Mouse (Mus musculus) midbrain, embryonic 16.5 days (tissue): ENCODE measurements at regions not wholly inside any gene's neighbourhood (a gene's known extent, or its start where the extent isn't known, plus 50 kb on each side); places are given as distances from the start of the nearest gene placed in this dataset.

Source experiments
- ATAC-seq: fragments of 200-750 bp; cut with Nextera tagmentation; 2 replicates; pipeline ENCODE4 v1.8.0; 2017; ENCODE audit warnings: moderate TSS enrichment
- H3K27ac ChIP-seq: fragments of 300-500 bp; sonication (generic); 2 replicates; pipeline ENCODE4 v1.5.1; 2014; ENCODE audit warnings: mild to moderate bottlenecking, low read length, mixed read lengths
- H3K27me3 ChIP-seq: fragments of 300-500 bp; sonication (generic); 2 replicates; pipeline ENCODE4 v1.6.1; 2014; ENCODE audit warnings: low read depth, low read length, mixed read lengths; ENCODE audit not compliant: control insufficient read depth, insufficient read depth
- H3K36me3 ChIP-seq: fragments of 300-500 bp; sonication (generic); 2 replicates; pipeline ENCODE4 v1.6.1; 2014; ENCODE audit warnings: mild to moderate bottlenecking, low read length, moderate library complexity, mixed read lengths; ENCODE audit not compliant: control insufficient read depth, insufficient read depth
- H3K4me1 ChIP-seq: fragments of 300-500 bp; sonication (generic); 2 replicates; pipeline ENCODE4 v1.6.1; 2014; ENCODE audit warnings: mild to moderate bottlenecking, low read length, mixed read lengths; ENCODE audit not compliant: control insufficient read depth, insufficient read depth
- H3K4me2 ChIP-seq: fragments of 300-500 bp; sonication (generic); 2 replicates; pipeline ENCODE4 v1.6.1; 2014; ENCODE audit warnings: mild to moderate bottlenecking, low read length, mixed read lengths
- H3K4me3 ChIP-seq: fragments of 300-500 bp; sonication (generic); 2 replicates; pipeline ENCODE4 v1.5.1; 2014; ENCODE audit warnings: low read depth, mild to moderate bottlenecking, low read length, moderate library complexity, mixed read lengths
- H3K9ac ChIP-seq: fragments of 300-500 bp; sonication (generic); 2 replicates; pipeline ENCODE4 v1.6.1; 2014; ENCODE audit warnings: low read depth, low read length, mixed read lengths
- H3K9me3 ChIP-seq: fragments of 300-500 bp; sonication (generic); replicated peaks from 2 replicates; pipeline ENCODE4 v1.6.1; 2014; ENCODE audit warnings: mild to moderate bottlenecking, low read length, mixed read lengths; ENCODE audit not compliant: control insufficient read depth, poor library complexity, severe bottlenecking
- WGBS: fragments of 180-500 bp; shearing (Covaris S2); extraction: QIAGEN DNeasy Blood & Tissue Kit; methylation state at CpG from one replicate; pipeline ENCODE4 v1.1.7; 2014; 5-methylcytosine and 5-hydroxymethylcytosine counted together

DNA sequence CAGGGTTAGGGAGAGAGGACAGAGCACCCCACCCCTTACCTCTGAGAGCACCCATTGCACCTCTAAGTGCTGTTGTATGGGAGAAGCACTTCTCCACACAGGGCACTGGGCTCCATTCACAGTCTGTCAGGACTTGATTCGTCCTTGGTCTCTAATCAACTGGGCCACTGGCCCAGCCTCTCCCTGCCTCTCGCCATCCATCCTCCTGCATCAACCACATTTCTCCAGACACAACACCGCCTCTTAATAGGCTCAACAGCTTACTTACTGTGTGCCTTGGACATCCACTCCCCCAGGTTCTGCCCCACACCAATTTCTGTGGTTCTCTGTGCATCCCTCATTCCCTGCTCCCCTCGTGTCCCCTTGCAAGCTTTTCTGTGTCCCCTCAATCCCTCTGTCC is 166.9 kb downstream of the Zfp36l1 start:
- Histone ChIP-seq H3K9me3 (no peaks in the 10 kb centered on the region), H3K27me3 (no peaks in the 10 kb centered on the region), H3K36me3 (no peaks in the 10 kb centered on the region), H3K9ac (no peak overlapping the region), H3K27ac (no peak overlapping the region), H3K4me3 (no peak overlapping the region), H3K4me1 (0 out of 2 replicates have a peak, but pooled peaks cover 3% of the 10 kb centered on the region), H3K4me2 (no peak overlapping the region)
- 84% methylated on average over 4 of the region's 4 CpGs for WGBS
- ATAC-seq, result no peak

DNA sequence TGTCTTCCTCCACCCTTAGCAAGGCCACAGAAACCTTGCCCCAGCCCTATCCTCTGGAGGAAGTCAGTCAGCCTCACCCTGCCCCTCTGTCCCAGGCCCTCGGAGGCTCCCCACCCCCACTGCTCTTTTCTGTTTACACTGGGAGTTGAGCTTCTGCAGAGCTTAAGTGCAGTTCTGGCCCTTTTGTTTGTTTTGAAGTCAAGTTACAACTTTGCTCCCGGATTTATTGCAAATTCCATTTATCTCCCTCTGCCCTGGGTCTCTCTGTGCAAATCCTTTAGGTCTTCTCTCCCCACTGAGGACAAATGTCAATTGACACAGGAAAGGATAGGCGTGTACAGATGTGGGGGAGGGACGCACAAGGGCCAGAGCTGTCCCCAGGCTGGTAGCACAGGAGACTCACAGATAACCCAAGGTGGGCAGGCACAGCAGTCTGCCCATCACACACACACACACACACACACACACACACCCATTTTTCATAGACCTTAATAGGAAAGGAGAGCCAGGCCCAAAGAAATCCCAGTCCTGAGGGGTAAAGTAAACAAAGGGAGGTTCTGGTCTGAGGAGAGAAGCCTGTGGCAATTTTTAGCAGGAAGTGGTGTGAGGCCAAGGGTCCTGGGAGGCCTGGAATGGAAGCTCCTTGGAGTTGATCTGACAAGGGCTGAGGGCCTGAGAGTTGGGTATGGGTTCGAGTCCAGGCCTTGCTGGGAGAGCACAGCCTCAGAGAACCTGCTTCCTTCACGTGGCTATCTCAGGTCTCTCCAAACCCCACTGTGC is 167.9 kb downstream of the Zfp36l1 start:
- Histone ChIP-seq H3K4me3 (no peak overlapping the region), H3K36me3 (no peaks in the 10 kb centered on the region), H3K4me2 (no peak overlapping the region), H3K4me1 (0 out of 2 replicates have a peak, but pooled peaks cover 3% of the 10 kb centered on the region), H3K27ac (peak overlapping the region; percentile 43; the same call in 1 of the 2 replicates), H3K9ac (no peak overlapping the region), H3K27me3 (no peaks in the 10 kb centered on the region), H3K9me3 (no peaks in the 10 kb centered on the region)
- 29% methylated on average over 6 of the region's 6 CpGs for WGBS
- no peak for ATAC-seq

DNA sequence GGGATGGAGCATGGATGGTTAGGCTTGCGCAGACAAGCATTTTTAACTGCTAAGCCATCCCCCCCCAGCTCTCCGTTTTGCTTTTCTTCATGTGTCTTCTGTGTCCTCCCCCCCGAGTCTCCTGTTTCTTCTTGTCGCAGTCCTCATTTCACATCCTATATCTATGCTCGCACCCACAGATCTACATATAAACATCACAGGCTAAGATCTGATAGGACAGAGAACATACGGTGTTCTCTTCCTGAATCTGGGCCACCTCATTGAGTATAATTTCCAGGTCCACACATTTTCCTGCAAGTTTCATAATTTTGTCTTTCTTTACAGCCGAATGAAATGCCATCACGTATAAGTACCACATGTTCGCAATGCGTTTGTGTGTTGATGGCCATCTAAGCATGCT is 168.7 kb downstream of the Zfp36l1 start:
- Histone ChIP-seq H3K36me3 (no peaks in the 10 kb centered on the region), H3K9me3 (no peaks in the 10 kb centered on the region), H3K9ac (no peak overlapping the region), H3K4me3 (no peak overlapping the region), H3K4me1 (0 out of 2 replicates have a peak, but pooled peaks cover 3% of the 10 kb centered on the region), H3K27ac (no peak overlapping the region; the same call in 1 of the 2 replicates), H3K4me2 (no peak overlapping the region), H3K27me3 (no peaks in the 10 kb centered on the region)
- 92% methylated on average over 10 of the region's 10 CpGs for whole genome bisulfite sequencing
- no peak for ATAC-seq

DNA sequence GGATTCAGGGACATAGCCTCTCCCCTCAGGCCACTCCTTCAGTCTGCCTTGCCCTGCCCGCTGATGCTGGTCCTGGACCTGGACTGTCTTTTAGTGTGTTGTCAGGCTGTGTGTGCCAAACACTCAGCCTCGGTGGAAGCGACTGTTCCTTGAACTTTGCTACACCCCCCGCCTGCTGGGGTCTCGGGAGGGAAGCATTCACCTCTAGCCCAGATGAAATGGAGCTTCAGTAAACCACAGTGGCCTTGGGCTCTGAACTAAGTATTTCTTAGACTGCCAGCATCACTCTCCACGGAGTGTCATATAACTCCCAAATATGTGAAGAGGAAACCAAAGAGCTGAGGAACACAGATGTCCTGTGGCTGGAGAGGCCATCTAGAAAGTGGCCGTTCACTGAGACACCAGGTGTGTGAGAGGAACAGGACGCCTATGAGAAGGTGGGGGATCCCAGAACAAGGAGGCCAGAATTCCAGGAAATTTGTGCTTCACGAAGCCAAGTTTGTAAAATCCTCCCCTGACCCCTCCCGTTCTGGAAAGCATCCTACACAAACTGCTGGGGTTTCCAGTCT is 170.2 kb downstream of the Zfp36l1 start:
- 0 out of 2 replicates have a peak, but pooled peaks cover 3% of the 10 kb centered on the region for H3K4me1 ChIP-seq
- H3K27me3 ChIP-seq, result no peaks in the 10 kb centered on the region
- no peak overlapping the region for H3K27ac ChIP-seq
- no peak overlapping the region for H3K4me3 ChIP-seq
- no peak overlapping the region for H3K9ac ChIP-seq
- H3K36me3 ChIP-seq, result no peaks in the 10 kb centered on the region
- 68% methylated on average over 10 of the region's 10 CpGs for WGBS
- ATAC-seq, result no peak
- no peaks in the 10 kb centered on the region for H3K9me3 ChIP-seq
- H3K4me2 ChIP-seq, result no peak overlapping the region

DNA sequence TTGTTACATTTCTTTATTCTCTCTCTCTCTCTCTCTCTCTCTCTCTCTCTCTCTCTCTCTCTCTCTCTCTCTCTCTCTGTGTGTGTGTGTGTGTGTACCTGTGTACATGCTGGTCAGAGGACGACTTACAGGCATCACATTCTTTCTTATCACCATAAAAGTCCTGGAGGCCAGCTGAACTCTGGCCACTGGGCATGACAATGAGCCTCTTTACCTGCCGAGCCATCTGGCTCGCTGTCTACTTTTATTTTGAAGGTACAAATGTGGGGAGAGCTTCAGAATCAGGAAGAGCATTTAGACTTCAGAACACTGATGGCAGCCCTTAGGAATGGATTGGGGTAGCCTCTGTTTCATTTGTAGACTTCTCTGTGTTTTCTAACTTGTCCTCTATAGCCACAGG is 171.0 kb downstream of the Zfp36l1 start:
- 43% methylated on average over 3 of the region's 3 CpGs for WGBS
- H3K9ac ChIP-seq, result no peak overlapping the region
- H3K4me1 ChIP-seq, result 0 out of 2 replicates have a peak, but pooled peaks cover 3% of the 10 kb centered on the region
- no peak overlapping the region for H3K4me3 ChIP-seq
- ATAC-seq, result no peak
- no peaks in the 10 kb centered on the region for H3K9me3 ChIP-seq
- no peaks in the 10 kb centered on the region for H3K36me3 ChIP-seq
- H3K4me2 ChIP-seq, result no peak overlapping the region
- H3K27me3 ChIP-seq, result no peaks in the 10 kb centered on the region
- H3K27ac ChIP-seq, result no peak overlapping the region

DNA sequence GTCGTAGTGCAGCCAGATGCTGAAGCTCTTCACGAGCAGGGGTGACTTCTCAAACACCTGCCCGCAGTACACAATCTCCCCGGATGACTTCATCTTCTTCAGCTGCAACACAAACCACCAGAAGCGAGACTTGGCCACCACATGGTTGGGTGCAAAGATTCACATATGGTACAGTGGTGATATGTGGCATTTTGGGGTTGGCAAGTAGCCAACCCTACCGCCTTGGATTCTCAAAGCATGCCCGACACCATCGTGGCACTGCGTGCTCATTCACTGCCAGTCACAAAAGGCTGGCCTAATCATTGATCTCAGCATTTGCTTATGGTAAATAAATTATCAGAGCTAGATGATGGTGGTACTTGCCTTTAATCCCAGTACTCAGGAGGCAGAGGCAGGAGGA is 173.4 kb downstream of the Zfp36l1 start:
- no peaks in the 10 kb centered on the region for H3K9me3 ChIP-seq
- H3K4me1 ChIP-seq, result no peaks in the 10 kb centered on the region
- no peak overlapping the region for H3K27ac ChIP-seq
- H3K4me2 ChIP-seq, result no peak overlapping the region
- no peak overlapping the region for H3K9ac ChIP-seq
- H3K27me3 ChIP-seq, result no peaks in the 10 kb centered on the region
- H3K36me3 ChIP-seq, result no peaks in the 10 kb centered on the region
- no peak overlapping the region for H3K4me3 ChIP-seq
- 95% methylated on average over 9 of the region's 9 CpGs for WGBS
- ATAC-seq, result no peak

DNA sequence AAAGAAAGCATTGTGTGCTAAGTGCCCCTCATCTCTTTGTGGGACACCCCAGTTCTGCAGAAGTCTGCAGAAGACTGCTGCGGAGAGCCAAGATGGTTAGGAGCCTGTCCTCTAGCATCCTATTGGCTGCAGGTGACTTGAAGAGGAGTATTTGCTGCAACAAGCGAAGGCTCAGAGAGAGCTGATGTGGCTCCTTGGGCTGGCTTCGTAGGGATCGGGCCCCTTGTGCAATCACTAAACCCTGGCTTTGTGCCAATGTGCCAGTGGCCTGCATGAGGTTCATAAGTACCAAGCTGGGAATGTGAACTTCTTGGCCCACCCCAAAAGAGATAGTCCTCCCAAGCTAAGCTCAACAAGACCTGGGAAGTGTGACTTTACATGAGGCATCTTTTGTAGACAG is 174.9 kb downstream of the Zfp36l1 start:
- no peaks in the 10 kb centered on the region for H3K9me3 ChIP-seq
- 92% methylated on average over 4 of the region's 4 CpGs for WGBS
- no peaks in the 10 kb centered on the region for H3K4me1 ChIP-seq
- H3K9ac ChIP-seq, result no peak overlapping the region
- H3K4me3 ChIP-seq, result no peak overlapping the region
- no peak for ATAC-seq
- H3K4me2 ChIP-seq, result no peak overlapping the region
- no peaks in the 10 kb centered on the region for H3K36me3 ChIP-seq
- no peaks in the 10 kb centered on the region for H3K27me3 ChIP-seq
- no peak overlapping the region for H3K27ac ChIP-seq

DNA sequence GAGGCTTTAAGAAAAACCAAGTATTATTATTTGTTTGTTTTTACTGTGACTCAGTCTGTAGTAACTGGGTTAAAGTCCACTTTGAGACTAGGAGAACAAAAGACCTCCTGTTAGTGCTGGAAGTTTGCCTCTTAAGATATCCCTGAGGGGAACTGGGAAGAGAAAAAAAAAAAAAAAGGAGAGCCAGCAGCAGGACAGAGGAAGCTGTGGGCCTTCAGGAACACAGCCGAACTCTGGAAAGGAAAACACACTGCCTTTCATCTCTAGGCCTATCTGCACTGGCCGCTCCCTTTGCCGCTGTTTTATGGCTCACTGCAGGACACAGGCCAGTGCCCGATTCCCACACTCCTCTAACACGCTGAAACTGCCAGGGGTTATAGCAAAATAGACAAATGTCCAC is 176.1 kb downstream of the Zfp36l1 start:
- H3K4me2 ChIP-seq, result no peak overlapping the region
- H3K36me3 ChIP-seq, result no peaks in the 10 kb centered on the region
- H3K9ac ChIP-seq, result no peak overlapping the region
- ATAC-seq, result no peak
- no peak overlapping the region for H3K4me3 ChIP-seq
- peak overlapping the region; percentile 5 for H3K27ac ChIP-seq
- no peaks in the 10 kb centered on the region for H3K9me3 ChIP-seq
- 58% methylated on average over 5 of the region's 5 CpGs for WGBS
- H3K4me1 ChIP-seq, result no peaks in the 10 kb centered on the region
- H3K27me3 ChIP-seq, result no peaks in the 10 kb centered on the region

DNA sequence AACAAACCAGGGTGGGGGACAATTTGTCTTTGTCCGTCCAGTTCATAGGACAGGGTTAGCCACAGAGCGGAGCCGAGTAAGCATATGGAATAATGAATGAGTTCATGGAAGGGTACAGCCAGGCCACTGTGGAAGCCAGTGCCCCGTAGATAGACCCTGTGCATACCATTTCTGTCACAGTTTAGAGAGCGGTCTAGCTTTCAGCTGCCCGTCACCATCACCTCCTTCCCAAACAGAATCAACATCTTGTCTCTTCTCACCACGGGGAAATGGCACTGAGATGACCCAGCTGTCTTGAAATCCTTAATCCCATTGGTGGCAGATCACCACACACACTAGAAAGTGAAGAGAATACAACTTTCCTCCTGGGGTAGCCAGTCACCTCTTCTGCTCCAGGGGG is 178.7 kb downstream of the Zfp36l1 start:
- no peaks in the 10 kb centered on the region for H3K9me3 ChIP-seq
- WGBS, result 69% methylated on average over 7 of the region's 7 CpGs
- no peak overlapping the region for H3K4me3 ChIP-seq
- H3K36me3 ChIP-seq, result no peaks in the 10 kb centered on the region
- H3K4me2 ChIP-seq, result no peak overlapping the region
- no peaks in the 10 kb centered on the region for H3K27me3 ChIP-seq
- no peaks in the 10 kb centered on the region for H3K4me1 ChIP-seq
- H3K27ac ChIP-seq, result no peak overlapping the region
- no peak for ATAC-seq
- no peak overlapping the region for H3K9ac ChIP-seq
